In the genomic region with DNA sequence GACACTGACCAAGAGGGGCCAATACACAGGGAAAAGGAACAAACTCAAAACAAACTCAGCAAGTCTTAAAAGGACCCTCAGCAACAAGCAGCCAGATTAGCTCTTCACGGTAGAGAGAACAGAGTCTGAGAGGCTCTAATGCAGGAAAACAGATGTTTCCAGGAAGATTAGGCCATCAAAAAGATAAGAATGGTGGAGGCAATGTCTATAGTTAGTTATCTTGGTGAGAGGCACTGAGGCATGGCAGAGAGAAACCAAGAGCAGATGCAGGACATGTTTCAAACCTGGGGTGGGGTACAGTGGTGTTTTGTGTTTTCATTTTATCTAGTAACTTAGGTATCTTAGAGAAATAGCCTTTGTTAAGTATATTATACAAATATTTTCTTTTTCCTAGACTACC, we compare ENCODE assay signal across 20 mouse cellular contexts. TPM values are rescaled to one million over a fixed set of nuclear protein-coding genes. Genes with fewer than 3 reads are reported as not detected.
DNase-seq lines count a peak whose midpoint lies in the region; ATAC-seq and TF ChIP-seq lines count a peak whose summit lies in the region.
"Had no signal": no experiment of that assay in that cellular context is flagged by ENCODE, and none has a peak within 500 bp of the region (broad histone marks: within the 10 kb centered on the region; RNA-seq: fewer than 3 reads in every experiment).

No protein-coding gene starts in this region.

- H3K27me3 ChIP-seq in heart, embryonic 11.5 days (ENCODE audit: control insufficient read depth, insufficient read depth, low read length) = no peaks in the 10 kb centered on the region
- no peaks in the 10 kb centered on the region for H3K27me3 ChIP-seq in MEL (ENCODE audit: control insufficient read depth in 1 of 2, insufficient read depth in 2 of 2, low read length in 2 of 2)
- H3K27me3 ChIP-seq in erythroblast, embryonic 14.5 days (ENCODE audit: control insufficient read depth) = no peaks in the 10 kb centered on the region
- no peaks in the 10 kb centered on the region for H3K27me3 ChIP-seq in liver, postnatal 0 days (ENCODE audit: insufficient read depth, low read length)
- H3K27me3 ChIP-seq: hindbrain, embryonic 15.5 days; limb, embryonic 13.5 days had no signal

- DNase-seq in heart, adult 8-10 months (ENCODE audit: low spot score) = no peak
- DNase-seq in MEL (ENCODE audit: low read depth, low spot score) = peak; percentile 93
- no peak for DNase-seq in liver, postnatal 0 days
- no peak for DNase-seq in gastrocnemius, postnatal 25 days
- DNase-seq in embryo, embryonic 10 days (ENCODE audit: low spot score) = no peak
- DNase-seq: adrenal gland, adult 2 months; B cell, adult 2 months; cerebellum, postnatal 10 days; gastrocnemius, postnatal 36 days; heart, postnatal 14 days; kidney, adult 18-20 months; kidney, postnatal 4 days; lung, postnatal 14 days; midbrain, embryonic 14.5 days had no signal

- peak in 1 of 2 experiments; percentile 39; a peak in 2 of 4 replicates for TF ChIP-seq POLR2A in MEL (IDR thresholded peaks at IDR 0.05; ENCODE audit: control insufficient read depth in 1 of 2, insufficient read depth in 1 of 2, low read depth in 1 of 2, low read length in 2 of 2, poor library complexity in 1 of 2)

- peaks cover 11% of the 10 kb centered on the region; the same call in 1 of the 2 replicates for H3K36me3 ChIP-seq in heart, embryonic 11.5 days (ENCODE audit: control insufficient read depth, insufficient read depth, low read length)
- H3K36me3 ChIP-seq in MEL (ENCODE audit: control insufficient read depth in 1 of 2, insufficient read depth in 2 of 2, low read length in 2 of 2) = peaks cover 34 to 41% of the 10 kb centered on the region in 2 experiments
- H3K36me3 ChIP-seq in erythroblast, embryonic 14.5 days (ENCODE audit: control insufficient read depth) = peaks cover 64% of the 10 kb centered on the region
- H3K36me3 ChIP-seq in liver, postnatal 0 days (replicated peaks; ENCODE audit: insufficient read depth, low read length) = peaks cover 32% of the 10 kb centered on the region

- H3K9me3 ChIP-seq in heart, embryonic 11.5 days (replicated peaks; ENCODE audit: control insufficient read depth, low read length) = no peaks in the 10 kb centered on the region
- H3K9me3 ChIP-seq in MEL (replicated peaks; ENCODE audit: insufficient read depth, low read length) = no peaks in the 10 kb centered on the region
- no peaks in the 10 kb centered on the region for H3K9me3 ChIP-seq in erythroblast, embryonic 14.5 days (ENCODE audit: control insufficient read depth, low read length)
- no peaks in the 10 kb centered on the region for H3K9me3 ChIP-seq in liver, postnatal 0 days (ENCODE audit: low read length)
- H3K9me3 ChIP-seq: embryonic facial prominence, embryonic 10.5 days; hindbrain, embryonic 15.5 days; limb, embryonic 13.5 days had no signal

- no peak for TF ChIP-seq RAD21 in MEL (IDR thresholded peaks at IDR 0.05; ENCODE audit: low read depth, low read length)

- H3K4me3 ChIP-seq in heart, embryonic 11.5 days (ENCODE audit: low read depth, low read length) = peak overlapping the region; percentile 12; the same call in 1 of the 2 replicates
- peak overlapping the region; percentile 8 to 11; a peak in 2 of 4 replicates for H3K4me3 ChIP-seq in MEL (ENCODE audit: control insufficient read depth in 1 of 2, insufficient read depth in 1 of 2, low read depth in 2 of 2, low read length in 2 of 2)
- H3K4me3 ChIP-seq in erythroblast, embryonic 14.5 days (replicated peaks) = peak overlapping the region; percentile 95
- peak overlapping the region; percentile 87 for H3K4me3 ChIP-seq in liver, postnatal 0 days (ENCODE audit: low read depth, low read length)
- H3K4me3 ChIP-seq: embryonic facial prominence, embryonic 10.5 days; hindbrain, embryonic 15.5 days; limb, embryonic 13.5 days had no signal

- H3K9ac ChIP-seq in heart, embryonic 11.5 days (ENCODE audit: low read depth, low read length) = 0 out of 2 replicates have a peak overlapping the region, but pooled peaks have one; percentile 22
- H3K9ac ChIP-seq in MEL (ENCODE audit: control insufficient read depth, low read depth, low read length, poor library complexity, severe bottlenecking) = peak overlapping the region; percentile 72
- peak overlapping the region; percentile 91 for H3K9ac ChIP-seq in liver, postnatal 0 days (replicated peaks)
- H3K9ac ChIP-seq: hindbrain, embryonic 15.5 days; limb, embryonic 13.5 days had no signal

- 18% methylated on average over 1 of the region's 1 CpGs for WGBS in heart, embryonic 11.5 days (ENCODE audit: insufficient replicate concordance)
- 32% methylated on average over 1 of the region's 1 CpGs for WGBS in liver, postnatal 0 days (ENCODE audit: insufficient replicate concordance)

- H3K79me2 ChIP-seq in MEL (ENCODE audit: control insufficient read depth, insufficient read depth, low read length, poor library complexity) = peaks cover 18% of the 10 kb centered on the region

- TF ChIP-seq CTCF in MEL (IDR thresholded peaks at IDR 0.05 in 2 of 3, conservative IDR thresholded peaks at IDR 0.05 in 1 of 3; ENCODE audit: control insufficient read depth in 1 of 3, insufficient read depth in 1 of 3, low read depth in 2 of 3, low read length in 3 of 3, poor library complexity in 1 of 3, severe bottlenecking in 1 of 3) = no peak
- TF ChIP-seq CTCF in liver, postnatal 0 days (IDR thresholded peaks at IDR 0.05; ENCODE audit: low read depth) = no peak

- TF ChIP-seq EP300 in MEL (IDR thresholded peaks at IDR 0.05; ENCODE audit: low read depth in 1 of 2, low read length in 2 of 2) = peak; percentile 99 to 100
- peak; percentile 93 for TF ChIP-seq EP300 in liver, postnatal 0 days (IDR thresholded peaks at IDR 0.05; ENCODE audit: low read depth)

- no peak; the same call in 1 of the 2 replicates for ATAC-seq in heart, embryonic 11.5 days (replicated peaks; ENCODE audit: insufficient number of reproducible peaks, low FRiP score, low TSS enrichment)
- peak; percentile 14; the same call in 1 of the 2 replicates for ATAC-seq in liver, postnatal 0 days
- no peak for ATAC-seq in inflammation-experienced regulatory T-cells, adult 6 months

- peak overlapping the region; percentile 79 for H3K4me2 ChIP-seq in heart, embryonic 11.5 days
- H3K4me2 ChIP-seq in liver, postnatal 0 days (ENCODE audit: low read depth, low read length) = peak overlapping the region; percentile 84
- H3K4me2 ChIP-seq: hindbrain, embryonic 15.5 days had no signal

- H3K4me1 ChIP-seq in heart, embryonic 11.5 days (ENCODE audit: control insufficient read depth, insufficient read depth, low read length) = peaks cover 7% of the 10 kb centered on the region; the same call in 1 of the 2 replicates
- H3K4me1 ChIP-seq in MEL (ENCODE audit: control insufficient read depth in 1 of 2, insufficient read depth in 2 of 2, low read length in 2 of 2) = peaks cover 22 to 26% of the 10 kb centered on the region in 2 experiments
- peaks cover 64% of the 10 kb centered on the region for H3K4me1 ChIP-seq in erythroblast, embryonic 14.5 days (ENCODE audit: control insufficient read depth)
- H3K4me1 ChIP-seq in liver, postnatal 0 days (ENCODE audit: insufficient read depth) = peaks cover 26% of the 10 kb centered on the region

- peak overlapping the region; percentile 71 for H3K27ac ChIP-seq in heart, embryonic 11.5 days (ENCODE audit: low read depth, low read length)
- H3K27ac ChIP-seq in MEL (ENCODE audit: control insufficient read depth, low read depth, low read length) = peak overlapping the region; percentile 96
- H3K27ac ChIP-seq in liver, postnatal 0 days (ENCODE audit: low read depth) = peak overlapping the region; percentile 97
- H3K27ac ChIP-seq: embryonic facial prominence, embryonic 10.5 days; hindbrain, embryonic 15.5 days; limb, embryonic 13.5 days had no signal

TF ChIP-seq in MEL, 35 proteins besides CTCF, POLR2A, EP300 and RAD21 (continues in another document):
- TF ChIP-seq USF1 (IDR thresholded peaks at IDR 0.05; ENCODE audit: low read depth, low read length) = 0 out of 2 replicates have a peak, but pooled peaks have one; percentile 48
- no peak for TF ChIP-seq USF2 (IDR thresholded peaks at IDR 0.05; ENCODE audit: borderline replicate concordance in 1 of 2, insufficient read depth in 1 of 2, low read depth in 1 of 2, low read length in 2 of 2)
- TF ChIP-seq NELFE (IDR thresholded peaks at IDR 0.05; ENCODE audit: low read depth, low read length) = no peak

RNA-seq across cellular contexts. Expression of a gene that starts 2.1 kb away (rescaled TPM):
- 205 and 208 TPM in 2 replicates for polyA plus RNA-seq in heart, embryonic 11.5 days (2014; fragmentation: Nextera tagmentation; extraction: Ambion mirVana)
- total RNA-seq in heart, adult 8-10 months (2022) = 100 to 1,000 TPM; 388 to 412 (median 399) TPM
- 267 and 271 TPM in 2 replicates for total RNA-seq in MEL (2012; rRNA removed)
- polyA plus RNA-seq in MEL (2012; ENCODE audit: insufficient read depth in 1 of 2, insufficient read length in 2 of 2, low read depth in 1 of 2, low replicate concordance in 2 of 2, missing spikeins in 1 of 2) = 100 to 1,000 TPM in 1 of 2 experiments, not detected in 1; 332 TPM
- 3.3 and 3.7 TPM in 2 replicates for polyA plus RNA-seq in erythroblast, embryonic 14.5 days (2012)
- 171 and 182 TPM in 2 replicates for polyA plus RNA-seq in liver, postnatal 0 days (2015; fragmentation: Nextera tagmentation; extraction: Ambion mirVana)
- total RNA-seq in gastrocnemius, postnatal 25 days (2021) = 100 to 1,000 TPM; 203 to 204 TPM
- polyA plus RNA-seq in inflammation-experienced regulatory T-cells, adult 6 months (2017; shearing (Covaris generic)) = 100 to 1,000 TPM; 118 to 143 (median 121) TPM

RNA-seq across cellular contexts. Expression of a gene that starts 11.0 kb away (rescaled TPM):
- polyA plus RNA-seq in heart, embryonic 11.5 days (2014; fragmentation: Nextera tagmentation; extraction: Ambion mirVana) = 6.9 and 7.3 TPM in 2 replicates
- total RNA-seq in heart, adult 8-10 months (2022) = 10 to 100 TPM in 1 of 4 experiments, 1 to 10 TPM in 3; 6.9 to 10.8 (median 8.9) TPM
- 0.85 and 1.3 TPM in 2 replicates for total RNA-seq in MEL (2012; rRNA removed)
- 1 to 10 TPM in 1 of 2 experiments, not detected in 1; 9.3 TPM for polyA plus RNA-seq in MEL (2012; ENCODE audit: insufficient read depth in 1 of 2, insufficient read length in 2 of 2, low read depth in 1 of 2, low replicate concordance in 2 of 2, missing spikeins in 1 of 2)
- 0.04 TPM in 1 of 2 replicates, not detected in the other for polyA plus RNA-seq in erythroblast, embryonic 14.5 days (2012)
- polyA plus RNA-seq in liver, postnatal 0 days (2015; fragmentation: Nextera tagmentation; extraction: Ambion mirVana) = 0.47 and 0.79 TPM in 2 replicates
- total RNA-seq in gastrocnemius, postnatal 25 days (2021) = 1 to 10 TPM; 1.6 to 1.8 TPM
- polyA plus RNA-seq in inflammation-experienced regulatory T-cells, adult 6 months (2017; shearing (Covaris generic)) = 1 to 10 TPM; 3.8 to 9.3 (median 6.0) TPM

RNA-seq across cellular contexts. Expression of a gene that starts 17.3 kb away (rescaled TPM):
- 4.7 and 4.9 TPM in 2 replicates for polyA plus RNA-seq in heart, embryonic 11.5 days (2014; fragmentation: Nextera tagmentation; extraction: Ambion mirVana)
- total RNA-seq in heart, adult 8-10 months (2022) = 10 to 100 TPM; 21.4 to 45.5 (median 35.8) TPM
- 3.3 and 4.2 TPM in 2 replicates for total RNA-seq in MEL (2012; rRNA removed)
- 1 to 10 TPM in 1 of 2 experiments, not detected in 1; 8.1 TPM for polyA plus RNA-seq in MEL (2012; ENCODE audit: insufficient read depth in 1 of 2, insufficient read length in 2 of 2, low read depth in 1 of 2, low replicate concordance in 2 of 2, missing spikeins in 1 of 2)
- 0.06 and 0.20 TPM in 2 replicates for polyA plus RNA-seq in erythroblast, embryonic 14.5 days (2012)
- 0.47 TPM in 2 replicates for polyA plus RNA-seq in liver, postnatal 0 days (2015; fragmentation: Nextera tagmentation; extraction: Ambion mirVana)
- total RNA-seq in gastrocnemius, postnatal 25 days (2021) = 1 to 10 TPM; 4.6 to 5.5 TPM
- 1 to 10 TPM; 2.3 to 4.8 (median 2.4) TPM for polyA plus RNA-seq in inflammation-experienced regulatory T-cells, adult 6 months (2017; shearing (Covaris generic))

Comparison
In these comparisons a context has a peak if more than half of its experiments do, and no peak if none do; other contexts are left out.
1. H3K4me3 ChIP-seq: peak in every context shown above with its lines; median percentile 95 in erythroblast, embryonic 14.5 days; 87 in liver, postnatal 0 days; 12 in heart, embryonic 11.5 days; 10 in MEL.
2. H3K9ac ChIP-seq: peak in every context shown above with its lines; median percentile 91 in liver, postnatal 0 days; 72 in MEL; 22 in heart, embryonic 11.5 days.
3. RNA of a gene that starts 2.1 kb away (polyA plus RNA-seq): 332 TPM in MEL, 205 to 208 TPM in heart, embryonic 11.5 days, 171 to 182 TPM in liver, postnatal 0 days and 118 to 143 TPM in inflammation-experienced regulatory T-cells, adult 6 months; 3.3 to 3.7 TPM in erythroblast, embryonic 14.5 days; every median in the first group is over 10 times any median in the second.
4. Peak in every context shown above with its lines, with median percentiles within 50 percentile points of each other: H3K27ac ChIP-seq.